Mouse (Mus musculus): ENCODE results near the gene Raph1.

Raph1 gene

DNA sequence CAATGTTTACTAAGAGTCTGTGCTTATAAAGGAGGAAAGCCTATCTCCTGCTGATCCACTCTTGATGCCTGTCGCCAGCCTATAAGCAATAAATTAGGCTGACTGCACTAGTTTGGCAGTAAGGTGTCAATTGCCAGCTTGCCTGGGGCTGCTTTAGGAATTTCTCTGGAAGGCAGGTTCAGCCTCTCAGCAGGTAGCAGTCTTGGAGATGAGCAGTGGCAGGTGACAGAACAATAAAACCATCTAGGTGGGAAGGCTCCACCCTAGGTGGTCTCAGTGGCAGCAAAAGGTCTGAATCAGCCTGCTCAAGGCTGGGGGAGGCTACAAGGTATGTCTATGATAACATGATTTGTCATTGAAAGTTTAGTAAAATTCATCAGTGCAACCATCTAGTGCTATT lies 134.4 kb downstream of the Raph1 start:
- DNase-seq (ENCODE audit: low spot score), result no peak

Data from layer of hippocampus, adult 9-10 months (tissue).